Mouse (Mus musculus): ENCODE results near the gene Islr.

Islr gene

GRCm38 (mm10) chr9:58150733-58151361 is 53.3 kb downstream of the Islr start:
- DNase-seq, result no peak

- no peak for DNase-seq
Measured at GRCm38 (mm10) chr9:58148806-58149205, 55.3 kb downstream of the Islr start.

GRCm38 (mm10) chr9:58145417-58145816 is 58.7 kb downstream of the Islr start:
- DNase-seq, result no peak

- no peak for DNase-seq
Measured at GRCm38 (mm10) chr9:58144664-58145063, 59.4 kb downstream of the Islr start.

GRCm38 (mm10) chr9:58143419-58143818 is 60.7 kb downstream of the Islr start:
- DNase-seq, result peak; percentile 34

- peak; percentile 39 for DNase-seq
Measured at GRCm38 (mm10) chr9:58139947-58140346, 64.2 kb downstream of the Islr start.

GRCm38 (mm10) chr9:58135921-58136321 is 68.2 kb downstream of the Islr start:
- DNase-seq, result no peak

- no peak for DNase-seq
Measured at GRCm38 (mm10) chr9:58134906-58135305, 69.2 kb downstream of the Islr start.

- DNase-seq, result no peak
Measured at GRCm38 (mm10) chr9:58133893-58134884, 69.9 kb downstream of the Islr start.

GRCm38 (mm10) chr9:58131735-58132134 is 72.4 kb downstream of the Islr start:
- peak; percentile 21 for DNase-seq

- peak; percentile 34 for DNase-seq
Measured at GRCm38 (mm10) chr9:58130909-58131308, 73.2 kb downstream of the Islr start.

GRCm38 (mm10) chr9:58129508-58129907 is 74.6 kb downstream of the Islr start:
- no peak for DNase-seq

GRCm38 (mm10) chr9:58128926-58129413 is 75.1 kb downstream of the Islr start:
- no peak for DNase-seq

- DNase-seq, result no peak
Measured at GRCm38 (mm10) chr9:58125811-58126210, 78.3 kb downstream of the Islr start.

- no peak for DNase-seq
Measured at GRCm38 (mm10) chr9:58125085-58125484, 79.0 kb downstream of the Islr start.

- no peak for DNase-seq
Measured at GRCm38 (mm10) chr9:58118671-58119070, 85.4 kb downstream of the Islr start, which contains the start of gene Ccdc33. Gene Ccdc33, minus strand, starts transcription at chr9:58118823.

- no peak for DNase-seq
Measured at GRCm38 (mm10) chr9:58116024-58116651, 88.0 kb downstream of the Islr start.

- no peak for DNase-seq
Measured at GRCm38 (mm10) chr9:58115297-58115925, 88.7 kb downstream of the Islr start.

- DNase-seq, result no peak
Measured at GRCm38 (mm10) chr9:58114019-58114418, 90.1 kb downstream of the Islr start.

GRCm38 (mm10) chr9:58113279-58113884 is 90.7 kb downstream of the Islr start:
- DNase-seq, result peak; percentile 26

GRCm38 (mm10) chr9:58112866-58113278 is 91.2 kb downstream of the Islr start:
- peak; percentile 22 for DNase-seq

- DNase-seq, result no peak
Measured at GRCm38 (mm10) chr9:58112321-58112751, 91.8 kb downstream of the Islr start.

Measured in kidney, postnatal 14 days (tissue).